Mouse (Mus musculus) cortical plate, adult 2 months (tissue): ENCODE results near the gene Dis3l.

Experiments
- CTCF ChIP-seq: fragments of 200-500 bp; IDR thresholded peaks from 2 replicates; pipeline ENCODE4 v1.5.1; 2011; ENCODE audit warnings: mild to moderate bottlenecking, control low read depth, low read length; ENCODE audit not compliant: insufficient read depth; ENCODE audit errors: extremely low read depth
- POLR2A ChIP-seq: fragments of 200-500 bp; IDR thresholded peaks from 2 replicates; pipeline ENCODE4 v1.6.1; 2011; ENCODE audit warnings: mild to moderate bottlenecking, low read length, control low read depth; ENCODE audit not compliant: insufficient read depth; ENCODE audit errors: extremely low read depth

DNA sequence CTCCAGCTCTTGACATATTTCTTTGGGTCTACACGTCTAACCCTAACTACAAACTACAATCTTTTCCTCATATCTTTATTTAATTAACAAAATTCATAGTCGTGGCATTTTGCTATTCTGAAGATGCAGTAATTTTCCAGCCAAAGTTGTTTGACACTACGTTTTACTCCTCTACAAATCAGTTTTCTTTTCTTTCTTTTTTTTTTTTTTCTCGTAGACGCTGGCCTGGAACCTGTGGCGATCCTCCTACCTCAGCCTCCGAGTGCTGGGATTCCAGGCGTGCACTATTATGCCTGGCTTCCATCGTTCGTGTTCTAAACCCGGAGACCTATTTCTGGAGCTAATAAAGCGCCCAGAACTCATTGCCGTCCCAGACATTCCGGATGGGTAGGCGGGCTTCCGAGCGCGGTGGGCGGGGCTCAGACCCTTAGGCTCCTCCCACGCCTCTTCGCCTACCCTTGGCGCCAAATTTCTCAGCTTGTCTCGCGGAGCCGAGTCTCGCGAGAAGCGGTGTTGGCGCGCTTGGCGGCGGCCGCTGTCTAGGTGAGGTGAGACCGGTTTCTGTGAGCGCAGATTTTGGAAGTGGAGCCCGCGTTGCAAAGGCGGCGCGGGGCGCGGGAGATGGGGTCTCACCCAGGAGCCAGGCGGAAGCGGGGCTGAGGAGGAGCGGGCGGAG, 59.8 kb downstream of the Dis3l start, which contains the start of gene Tipin:
- no peak for TF ChIP-seq CTCF
- TF ChIP-seq POLR2A = peak; percentile 76
